8 mouse cellular contexts compared by ENCODE assay signal in genomic region chr11:101063676-101064327, GRCm38 (mm10). TPM values are rescaled to one million over a fixed set of nuclear protein-coding genes. Genes with fewer than 3 reads are reported as not detected.
A peak's percentile ranks its signal among the peaks of the same experiment; 100 is the strongest.
DNase-seq lines count a peak whose midpoint lies in the region; ATAC-seq and TF ChIP-seq lines count a peak whose summit lies in the region.

No protein-coding gene starts in this region.

- peak; percentile 89 for ATAC-seq in erythroblast, adult 5-6 weeks (replicated peaks; ENCODE audit: low FRiP score, poor library complexity, severe bottlenecking)
- peak; percentile 81 for ATAC-seq in heart, postnatal 0 days (ENCODE audit: insufficient read depth, low read depth)
- ATAC-seq in megakaryocyte progenitor cell, adult 5-6 weeks (replicated peaks; ENCODE audit: poor library complexity): peak; percentile 91
- ATAC-seq in stomach, embryonic 14.5 days (ENCODE audit: insufficient number of reproducible peaks, insufficient read depth, low FRiP score, low read depth): peak; percentile 70

- no peaks in the 10 kb centered on the region for H3K27me3 ChIP-seq in heart, postnatal 0 days (ENCODE audit: control insufficient read depth, insufficient read depth, low read length)
- no peaks in the 10 kb centered on the region for H3K27me3 ChIP-seq in stomach, embryonic 14.5 days (ENCODE audit: control insufficient read depth, insufficient read depth, low read length)

- peak; percentile 0; the same call in 1 of the 2 replicates for TF ChIP-seq CTCF in heart, postnatal 0 days (IDR thresholded peaks at IDR 0.05; ENCODE audit: low read depth)

- WGBS in heart, postnatal 0 days: 2% methylated on average over 12 of the region's 12 CpGs
- 24% methylated on average over 12 of the region's 12 CpGs for WGBS in stomach, embryonic 14.5 days

- DNase-seq in kidney, adult 11 months: peak; percentile 45
- DNase-seq in kidney, adult 18-20 months: no peak
- DNase-seq in adrenal gland, postnatal 25 days: peak; percentile 44
- peak; percentile 92 for DNase-seq in heart, postnatal 0 days (ENCODE audit: low spot score)
- DNase-seq in layer of hippocampus, adult 9-11 months: peak; percentile 84

- H3K4me3 ChIP-seq in heart, postnatal 0 days (ENCODE audit: low read depth, low read length): no peak overlapping the region
- H3K4me3 ChIP-seq in stomach, embryonic 14.5 days (ENCODE audit: low read depth, low read length): no peak overlapping the region

- H3K9me3 ChIP-seq in heart, postnatal 0 days (replicated peaks; ENCODE audit: control insufficient read depth, low read length): no peaks in the 10 kb centered on the region
- no peaks in the 10 kb centered on the region for H3K9me3 ChIP-seq in stomach, embryonic 14.5 days (ENCODE audit: control insufficient read depth, low read depth, low read length)

- H3K4me2 ChIP-seq in heart, postnatal 0 days (ENCODE audit: low read depth, low read length): peak overlapping the region; percentile 33; the same call in 1 of the 2 replicates
- 0 out of 2 replicates have a peak overlapping the region, but pooled peaks have one; percentile 2 for H3K4me2 ChIP-seq in stomach, embryonic 14.5 days (replicated peaks; ENCODE audit: low read depth, low read length)

- H3K27ac ChIP-seq in heart, postnatal 0 days (ENCODE audit: low read depth): peak overlapping the region; percentile 93
- H3K27ac ChIP-seq in stomach, embryonic 14.5 days (ENCODE audit: low read length): peak overlapping the region; percentile 86

- H3K4me1 ChIP-seq in heart, postnatal 0 days (ENCODE audit: control insufficient read depth, insufficient read depth): peaks cover 58% of the 10 kb centered on the region
- peaks cover 47% of the 10 kb centered on the region for H3K4me1 ChIP-seq in stomach, embryonic 14.5 days (ENCODE audit: control insufficient read depth, insufficient read depth, low read length)

- H3K36me3 ChIP-seq in heart, postnatal 0 days (replicated peaks; ENCODE audit: control insufficient read depth, insufficient read depth, low read length): peaks cover 6% of the 10 kb centered on the region; the same call in 1 of the 2 replicates
- peaks cover 2% of the 10 kb centered on the region; the same call in 1 of the 2 replicates for H3K36me3 ChIP-seq in stomach, embryonic 14.5 days (ENCODE audit: control insufficient read depth, insufficient read depth, low read length)

- peak overlapping the region; percentile 47 for H3K9ac ChIP-seq in heart, postnatal 0 days (replicated peaks; ENCODE audit: low read depth, low read length)
- H3K9ac ChIP-seq in stomach, embryonic 14.5 days (replicated peaks; ENCODE audit: low read depth, low read length): no peak overlapping the region

- TF ChIP-seq EP300 in heart, postnatal 0 days (IDR thresholded peaks at IDR 0.05; ENCODE audit: low read depth): peak; percentile 29; the same call in 1 of the 2 replicates

RNA-seq across cellular contexts. Expression of gene Naglu, which starts 6.0 kb away (rescaled TPM):
- total RNA-seq in adrenal gland, postnatal 25 days (2021): 39.3 and 54.1 TPM in 2 replicates
- total RNA-seq in erythroblast, adult 5-6 weeks (2015; ENCODE audit: low replicate concordance): 3.1 and 3.7 TPM in 2 replicates
- 2.0 and 2.8 TPM in 2 replicates for total RNA-seq in erythroblast, adult 5-6 weeks (2017; ENCODE audit: low replicate concordance)
- 15.8 and 20.2 TPM in 2 replicates for total RNA-seq in heart, postnatal 0 days (2014; rRNA removed; ENCODE audit: low replicate concordance)
- polyA plus RNA-seq in heart, postnatal 0 days (2015; fragmentation: Nextera tagmentation; extraction: Ambion mirVana): 10.3 and 12.0 TPM in 2 replicates
- 6.0 and 8.4 TPM in 2 replicates for total RNA-seq in megakaryocyte progenitor cell, adult 5-6 weeks (2015)
- 9.9 and 12.0 TPM in 2 replicates for total RNA-seq in megakaryocyte progenitor cell, adult 5-6 weeks (2017)
- polyA plus RNA-seq in stomach, embryonic 14.5 days (2014; fragmentation: Nextera tagmentation; extraction: Ambion mirVana): 11.2 and 14.2 TPM in 2 replicates

RNA-seq across cellular contexts. Expression of gene Hsd17b1, which starts 14.4 kb away (rescaled TPM):
- total RNA-seq in adrenal gland, postnatal 25 days (2021): 2.6 and 3.3 TPM in 2 replicates
- 2.1 TPM in 1 of 2 replicates, not detected in the other for total RNA-seq in erythroblast, adult 5-6 weeks (2015; ENCODE audit: low replicate concordance)
- total RNA-seq in erythroblast, adult 5-6 weeks (2017; ENCODE audit: low replicate concordance): 1.9 TPM in 1 of 2 replicates, not detected in the other
- not detected in 2 replicates for total RNA-seq in heart, postnatal 0 days (2014; rRNA removed; ENCODE audit: low replicate concordance)
- polyA plus RNA-seq in heart, postnatal 0 days (2015; fragmentation: Nextera tagmentation; extraction: Ambion mirVana): 0.08 TPM in 1 of 2 replicates, not detected in the other
- total RNA-seq in megakaryocyte progenitor cell, adult 5-6 weeks (2015): 6.0 and 9.8 TPM in 2 replicates
- 3.2 and 5.2 TPM in 2 replicates for total RNA-seq in megakaryocyte progenitor cell, adult 5-6 weeks (2017)
- polyA plus RNA-seq in stomach, embryonic 14.5 days (2014; fragmentation: Nextera tagmentation; extraction: Ambion mirVana): not detected in 2 replicates

RNA-seq across cellular contexts. Expression of gene Coasy, which starts 18.6 kb away (rescaled TPM):
- 93.5 and 115 TPM in 2 replicates for total RNA-seq in adrenal gland, postnatal 25 days (2021)
- 6.7 and 7.5 TPM in 2 replicates for total RNA-seq in erythroblast, adult 5-6 weeks (2015; ENCODE audit: low replicate concordance)
- 3.8 and 9.6 TPM in 2 replicates for total RNA-seq in erythroblast, adult 5-6 weeks (2017; ENCODE audit: low replicate concordance)
- total RNA-seq in heart, postnatal 0 days (2014; rRNA removed; ENCODE audit: low replicate concordance): 44.6 and 64.1 TPM in 2 replicates
- polyA plus RNA-seq in heart, postnatal 0 days (2015; fragmentation: Nextera tagmentation; extraction: Ambion mirVana): 26.8 and 26.9 TPM in 2 replicates
- total RNA-seq in megakaryocyte progenitor cell, adult 5-6 weeks (2015): 19.8 and 28.1 TPM in 2 replicates
- total RNA-seq in megakaryocyte progenitor cell, adult 5-6 weeks (2017): 28.0 and 31.7 TPM in 2 replicates
- polyA plus RNA-seq in stomach, embryonic 14.5 days (2014; fragmentation: Nextera tagmentation; extraction: Ambion mirVana): 37.9 and 41.3 TPM in 2 replicates

RNA-seq across cellular contexts. Expression of gene Mlx, which starts 23.3 kb away (rescaled TPM):
- total RNA-seq in adrenal gland, postnatal 25 days (2021): 55.2 and 70.0 TPM in 2 replicates
- 20.5 and 26.9 TPM in 2 replicates for total RNA-seq in erythroblast, adult 5-6 weeks (2015; ENCODE audit: low replicate concordance)
- 18.4 and 23.7 TPM in 2 replicates for total RNA-seq in erythroblast, adult 5-6 weeks (2017; ENCODE audit: low replicate concordance)
- total RNA-seq in heart, postnatal 0 days (2014; rRNA removed; ENCODE audit: low replicate concordance): 21.8 and 46.6 TPM in 2 replicates
- polyA plus RNA-seq in heart, postnatal 0 days (2015; fragmentation: Nextera tagmentation; extraction: Ambion mirVana): 26.7 and 29.0 TPM in 2 replicates
- total RNA-seq in megakaryocyte progenitor cell, adult 5-6 weeks (2015): 76.4 and 83.6 TPM in 2 replicates
- total RNA-seq in megakaryocyte progenitor cell, adult 5-6 weeks (2017): 84.7 and 90.0 TPM in 2 replicates
- polyA plus RNA-seq in stomach, embryonic 14.5 days (2014; fragmentation: Nextera tagmentation; extraction: Ambion mirVana): 36.7 and 46.0 TPM in 2 replicates

RNA-seq across cellular contexts. Expression of gene Psmc3ip, which starts 31.4 kb away (rescaled TPM):
- 7.1 and 9.4 TPM in 2 replicates for total RNA-seq in adrenal gland, postnatal 25 days (2021)
- 2.7 and 4.4 TPM in 2 replicates for total RNA-seq in erythroblast, adult 5-6 weeks (2015; ENCODE audit: low replicate concordance)
- 4.1 and 13.7 TPM in 2 replicates for total RNA-seq in erythroblast, adult 5-6 weeks (2017; ENCODE audit: low replicate concordance)
- 1.2 and 7.3 TPM in 2 replicates for total RNA-seq in heart, postnatal 0 days (2014; rRNA removed; ENCODE audit: low replicate concordance)
- polyA plus RNA-seq in heart, postnatal 0 days (2015; fragmentation: Nextera tagmentation; extraction: Ambion mirVana): 10.3 and 12.0 TPM in 2 replicates
- 32.7 and 40.2 TPM in 2 replicates for total RNA-seq in megakaryocyte progenitor cell, adult 5-6 weeks (2015)
- total RNA-seq in megakaryocyte progenitor cell, adult 5-6 weeks (2017): 58.6 and 67.8 TPM in 2 replicates
- polyA plus RNA-seq in stomach, embryonic 14.5 days (2014; fragmentation: Nextera tagmentation; extraction: Ambion mirVana): 29.7 and 36.4 TPM in 2 replicates
